Mouse (Mus musculus) adrenal gland (tissue): ENCODE results near the gene Olfr1251.
"Not testable (repeated sequence)": the region's sequence is repeated elsewhere in the genome, so short reads cannot be mapped to it uniquely, and the experiment has no call there.

Experiments used
- intact Hi-C: fragments of 180-260 bp; cut with DNase I; formaldehyde crosslinking; loops from one replicate; pipeline ENCODE4 v1.15.1; 2025
- long read RNA-seq, 2 experiments: library from polyadenylated mRNA; unstranded; transcript quantifications; one replicate each; pipeline ENCODE4 v2.0.0; 2020; ENCODE audit warnings: borderline replicate concordance in 1 of 2; ENCODE audit not compliant: insufficient replicate concordance in 1 of 2

Olfr1251 gene
- long read RNA-seq, experiment 1: 0 reads
- long read RNA-seq, experiment 2: 0 reads

- intact Hi-C loops: no loop called here
Measured at GRCm38 (mm10) chr2:89671836-89672235, at the start of gene Olfr1251. Olfr1251 (minus strand) TSS chr2:89671936.

GRCm38 (mm10) chr2:89691980-89692379, 20.2 kb upstream of the Olfr1251 start:
- intact Hi-C loops: no loop called here

GRCm38 (mm10) chr2:89661367-89661766, 10.4 kb downstream of the Olfr1251 start, which contains the start of gene Olfr1250:
Olfr1250 (minus strand) TSS chr2:89661467.
- intact Hi-C loops: no loop called here

- intact Hi-C loops: no loop called here
Measured at GRCm38 (mm10) chr2:89634883-89635282, 36.9 kb downstream of the Olfr1251 start, which contains the start of gene Olfr1249. Olfr1249 (minus strand) TSS chr2:89634983.

- intact Hi-C loops: not testable (repeated sequence)
Measured at GRCm38 (mm10) chr2:89618145-89618544, 53.6 kb downstream of the Olfr1251 start, which contains the start of gene Olfr1248. Olfr1248 (minus strand) TSS chr2:89618245.
